Mouse (Mus musculus) C2C12 (cell line): ENCODE data around the gene Plscr4.

Source experiments
- CTCF ChIP-seq: IDR thresholded peaks from one replicate; pipeline ENCODE4 v1.5.1; 2011; ENCODE audit not compliant: control insufficient read depth, insufficient read depth, insufficient read length
- FOSL1 ChIP-seq: IDR thresholded peaks from one replicate; pipeline ENCODE4 v1.8.0; 2011; ENCODE audit warnings: mild to moderate bottlenecking, low read length; ENCODE audit not compliant: poor library complexity, insufficient read depth, severe bottlenecking
- MAX ChIP-seq: IDR thresholded peaks from one replicate; pipeline ENCODE4 v1.6.1; 2011; ENCODE audit warnings: mild to moderate bottlenecking, control low read depth
- MYOD1 ChIP-seq: IDR thresholded peaks from one replicate; pipeline ENCODE4 v1.6.1; 2011; ENCODE audit warnings: low read depth; ENCODE audit not compliant: control insufficient read depth, insufficient read length
- MYOG ChIP-seq: IDR thresholded peaks from one replicate; pipeline ENCODE4 v1.6.1; 2011; ENCODE audit not compliant: control insufficient read depth, insufficient read length; ENCODE audit errors: extremely low read depth
- USF1 ChIP-seq: IDR thresholded peaks from one replicate; pipeline ENCODE4 v1.6.1; 2011; ENCODE audit warnings: low read depth, mild to moderate bottlenecking, control low read depth, moderate library complexity

- TF ChIP-seq CTCF (no peak), FOSL1 (no peak), MAX (no peak), MYOG (no peak), MYOD1 (no peak), USF1 (no peak)
These were observed 45.1 kb upstream of the Plscr4 start for GRCm38 (mm10) chr9:92412045-92412444.
